ENCODE assay signal across 8 mouse cellular contexts in genomic region chr6:28980219-28980618, GRCm38 (mm10).
DNase-seq lines count a peak whose midpoint lies in the region; ATAC-seq and TF ChIP-seq lines count a peak whose summit lies in the region.

No protein-coding gene starts in this region.

- peak; percentile 36 for DNase-seq in lung, embryonic 14.5 days
- no peak for DNase-seq in lung, postnatal 10 days
- DNase-seq in embryo, embryonic 11 days = peak; percentile 54
- peak; percentile 22 for DNase-seq in kidney, adult 2 months
- no peak for DNase-seq in natural killer cell, adult 2 months (ENCODE audit: low spot score in 2 of 2)
- no peak for DNase-seq in layer of hippocampus, adult 18-20 months (ENCODE audit: low spot score in 2 of 2)

- H3K27me3 ChIP-seq in lung, embryonic 14.5 days (ENCODE audit: insufficient read depth, low read length) = peaks cover 26% of the 10 kb centered on the region
- no peaks in the 10 kb centered on the region for H3K27me3 ChIP-seq in kidney, adult 2 months (replicated peaks; ENCODE audit: control insufficient read depth, insufficient read depth, low read length)
- peaks cover 63% of the 10 kb centered on the region for H3K27me3 ChIP-seq in neural tube, embryonic 13.5 days

- 4% methylated on average over 14 of the region's 14 CpGs for WGBS in lung, embryonic 14.5 days
- 5% methylated on average over 12 of the region's 14 CpGs for WGBS in kidney, adult 2 months
- 2% methylated on average over 14 of the region's 14 CpGs for WGBS in neural tube, embryonic 13.5 days

- H3K9me3 ChIP-seq in lung, embryonic 14.5 days (ENCODE audit: low read depth, low read length) = no peaks in the 10 kb centered on the region
- H3K9me3 ChIP-seq in neural tube, embryonic 13.5 days = no peaks in the 10 kb centered on the region

- TF ChIP-seq CTCF in lung, embryonic 14.5 days (IDR thresholded peaks at IDR 0.05; ENCODE audit: low read depth) = no peak
- no peak for TF ChIP-seq CTCF in kidney, adult 2 months (conservative IDR thresholded peaks at IDR 0.05; ENCODE audit: insufficient read depth, insufficient read length, low read depth, low read length)

- H3K4me1 ChIP-seq in lung, embryonic 14.5 days (ENCODE audit: insufficient read depth) = no peaks in the 10 kb centered on the region
- H3K4me1 ChIP-seq in kidney, adult 2 months (ENCODE audit: control insufficient read depth, insufficient read depth, low read length) = 0 out of 2 replicates have a peak, but pooled peaks cover 2% of the 10 kb centered on the region
- H3K4me1 ChIP-seq in neural tube, embryonic 13.5 days (replicated peaks) = peaks cover 29% of the 10 kb centered on the region

- H3K36me3 ChIP-seq in lung, embryonic 14.5 days (ENCODE audit: insufficient read depth) = no peaks in the 10 kb centered on the region
- H3K36me3 ChIP-seq in kidney, adult 2 months (ENCODE audit: control insufficient read depth, insufficient read depth, low read length) = no peaks in the 10 kb centered on the region
- no peaks in the 10 kb centered on the region for H3K36me3 ChIP-seq in neural tube, embryonic 13.5 days

- H3K9ac ChIP-seq in lung, embryonic 14.5 days = no peak overlapping the region
- H3K9ac ChIP-seq in neural tube, embryonic 13.5 days = peak overlapping the region; percentile 83

- H3K4me2 ChIP-seq in lung, embryonic 14.5 days = peak overlapping the region; percentile 78
- H3K4me2 ChIP-seq in neural tube, embryonic 13.5 days = peak overlapping the region; percentile 90

- no peak for TF ChIP-seq POLR2A in kidney, adult 2 months (IDR thresholded peaks at IDR 0.05; ENCODE audit: low read depth, low read length)

- no peak for ATAC-seq in lung, embryonic 14.5 days (ENCODE audit: insufficient read depth)
- peak; percentile 25; the same call in 1 of the 2 replicates for ATAC-seq in neural tube, embryonic 13.5 days (ENCODE audit: low read depth)
- ATAC-seq in erythroid progenitor cell, adult 5-6 weeks (replicated peaks; ENCODE audit: low FRiP score, poor library complexity, severe bottlenecking) = no peak

- no peak overlapping the region for H3K27ac ChIP-seq in lung, embryonic 14.5 days (ENCODE audit: low read depth)
- H3K27ac ChIP-seq in kidney, adult 2 months (ENCODE audit: insufficient read depth, low read depth, low read length) = no peak overlapping the region
- H3K27ac ChIP-seq in neural tube, embryonic 13.5 days (replicated peaks) = peak overlapping the region; percentile 85; the same call in 1 of the 2 replicates

- H3K4me3 ChIP-seq in lung, embryonic 14.5 days (ENCODE audit: low read depth, low read length) = 0 out of 2 replicates have a peak overlapping the region, but pooled peaks have one; percentile 39
- no peak overlapping the region for H3K4me3 ChIP-seq in kidney, adult 2 months (ENCODE audit: insufficient read depth, low read depth, low read length)
- H3K4me3 ChIP-seq in neural tube, embryonic 13.5 days = peak overlapping the region; percentile 51

Comparison
In these comparisons a context has a peak if more than half of its experiments do, and no peak if none do; other contexts are left out.
1. DNase-seq: peak in lung, embryonic 14.5 days (single experiment), embryo, embryonic 11 days (single experiment) and kidney, adult 2 months (single experiment); none in lung, postnatal 10 days (single experiment), natural killer cell, adult 2 months (0 of 2) and layer of hippocampus, adult 18-20 months (0 of 2).